Mouse (Mus musculus) myocyte (in vitro differentiated cells): ENCODE measurements around the gene Dph1. TPM values are rescaled to one million over a fixed set of nuclear protein-coding genes. Genes with fewer than 3 reads are reported as not detected.

ENCODE experiments used
- H3K27me3 ChIP-seq: one replicate; pipeline ENCODE4 v1.6.1; 2011; ENCODE audit not compliant: control insufficient read depth, insufficient read depth, insufficient read length
- H3K36me3 ChIP-seq: one replicate; pipeline ENCODE4 v1.6.1; 2011; ENCODE audit not compliant: control insufficient read depth, insufficient read depth
- H3K4me2 ChIP-seq: one replicate; pipeline ENCODE4 v1.6.1; 2011; ENCODE audit warnings: low read depth, control low read depth
- H3K4me3 ChIP-seq: one replicate; pipeline ENCODE4 v1.5.1; 2011; ENCODE audit warnings: mild to moderate bottlenecking, control low read depth, moderate library complexity
- H3K79me2 ChIP-seq: one replicate; pipeline ENCODE4 v1.6.1; 2011; ENCODE audit not compliant: control insufficient read depth, insufficient read depth
- H3ac ChIP-seq: one replicate; pipeline ENCODE4 v1.6.1; 2011; ENCODE audit not compliant: control insufficient read depth, insufficient read length
- CEBPB ChIP-seq: IDR thresholded peaks from 2 replicates; pipeline ENCODE4 v1.6.1; 2011; ENCODE audit warnings: mild to moderate bottlenecking, moderate library complexity; ENCODE audit not compliant: poor library complexity, insufficient read depth, severe bottlenecking
- E2F4 ChIP-seq: IDR thresholded peaks from one replicate; pipeline ENCODE4 v1.6.1; 2011; ENCODE audit warnings: mild to moderate bottlenecking, control low read depth, moderate library complexity; ENCODE audit not compliant: insufficient read depth
- MAX ChIP-seq: IDR thresholded peaks from one replicate; pipeline ENCODE4 v1.6.1; 2011; ENCODE audit warnings: low read depth, mild to moderate bottlenecking, control low read depth
- MYOD1 ChIP-seq, 3 experiments: IDR thresholded peaks; one replicate each; pipeline ENCODE4 v1.6.1; 2011; ENCODE audit warnings: control low read depth in 2 of 3, low read depth in 2 of 3, mild to moderate bottlenecking in 2 of 3, moderate library complexity in 1 of 3; ENCODE audit not compliant: insufficient read length in 2 of 3, control insufficient read depth in 1 of 3
- MYOG ChIP-seq, 3 experiments: IDR thresholded peaks; one replicate each; pipeline ENCODE4 v1.6.1; 2011; ENCODE audit warnings: control low read depth in 2 of 3, low read depth in 2 of 3, mild to moderate bottlenecking in 2 of 3; ENCODE audit not compliant: insufficient read length in 2 of 3, control insufficient read depth in 1 of 3, insufficient read depth in 1 of 3
- POLR2A ChIP-seq: IDR thresholded peaks from one replicate; pipeline ENCODE4 v1.6.1; 2011; ENCODE audit warnings: low read depth, mild to moderate bottlenecking, control low read depth, moderate library complexity; ENCODE audit not compliant: insufficient read length
- POLR2AphosphoS2 ChIP-seq: IDR thresholded peaks from one replicate; pipeline ENCODE4 v1.6.1; 2011; ENCODE audit warnings: low read depth, control low read depth; ENCODE audit not compliant: insufficient read length
- REST ChIP-seq: IDR thresholded peaks from one replicate; pipeline ENCODE4 v1.6.1; 2011; ENCODE audit warnings: mild to moderate bottlenecking, control low read depth, moderate library complexity; ENCODE audit not compliant: insufficient read depth, insufficient read length
- SRF ChIP-seq: IDR thresholded peaks from one replicate; pipeline ENCODE4 v1.6.1; 2011; ENCODE audit warnings: low read depth; ENCODE audit not compliant: control insufficient read depth, insufficient read length
- TCF12 ChIP-seq: IDR thresholded peaks from one replicate; pipeline ENCODE4 v1.6.1; 2011; ENCODE audit warnings: mild to moderate bottlenecking, control low read depth; ENCODE audit not compliant: poor library complexity, insufficient read depth, severe bottlenecking
- TCF3 ChIP-seq: IDR thresholded peaks from one replicate; pipeline ENCODE4 v1.6.1; 2011; ENCODE audit warnings: low read depth, control low read depth; ENCODE audit not compliant: insufficient read length
- USF1 ChIP-seq: IDR thresholded peaks from one replicate; pipeline ENCODE4 v1.6.1; 2011; ENCODE audit warnings: low read depth, mild to moderate bottlenecking, control low read depth, moderate library complexity
- polyA plus RNA-seq: library from polyadenylated mRNA; unstranded; fragments of >200 nt; fragmentation: generic; extraction: Trizol; gene quantifications from one replicate; pipeline ENCODE4 v1.2.1, GENCODE M21; 2012; ENCODE audit warnings: missing spikeins

Dph1 gene
- polyA plus RNA-seq, 1 experiment = 15.8 TPM

DNA sequence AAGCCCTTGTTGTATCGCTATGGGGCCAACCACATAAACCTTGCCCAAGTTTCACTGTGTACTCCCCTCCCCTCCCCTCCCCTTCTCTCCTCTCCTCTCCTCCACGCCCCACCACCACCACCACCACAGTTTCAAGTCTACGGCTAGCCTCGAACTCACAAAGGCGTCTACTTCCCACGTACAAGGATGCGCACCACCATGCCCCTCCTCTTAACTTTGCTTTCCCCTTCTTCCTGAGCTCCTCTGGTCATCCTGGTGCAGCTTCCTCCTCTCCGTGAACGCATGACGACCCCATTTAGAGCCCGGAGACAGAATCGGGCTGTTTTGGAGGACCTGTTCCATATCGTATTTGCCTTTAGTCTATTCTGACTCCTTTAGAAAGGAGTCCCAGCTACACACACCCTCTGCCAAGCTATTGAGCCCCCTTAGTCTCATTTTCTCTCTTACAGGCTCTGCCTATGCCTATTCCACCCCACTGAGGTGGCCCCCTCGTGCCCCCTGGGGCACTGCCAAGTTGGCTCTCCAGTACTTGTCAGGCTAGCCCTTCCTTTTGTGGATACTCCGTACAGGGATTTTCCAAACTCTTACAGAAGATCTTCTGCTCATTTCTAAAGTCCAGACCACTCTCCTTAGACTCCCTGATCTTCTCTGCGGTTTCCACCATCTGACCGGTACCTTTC is 19.7 kb downstream of the Dph1 start:
- Histone ChIP-seq H3K4me3 (no peak overlapping the region), H3K79me2 (no peaks in the 10 kb centered on the region), H3K36me3 (no peaks in the 10 kb centered on the region), H3ac (no peak overlapping the region), H3K4me2 (no peak overlapping the region), H3K27me3 (no peaks in the 10 kb centered on the region)
- TF ChIP-seq E2F4 (no peak), CEBPB (no peak), USF1 (no peak)

DNA sequence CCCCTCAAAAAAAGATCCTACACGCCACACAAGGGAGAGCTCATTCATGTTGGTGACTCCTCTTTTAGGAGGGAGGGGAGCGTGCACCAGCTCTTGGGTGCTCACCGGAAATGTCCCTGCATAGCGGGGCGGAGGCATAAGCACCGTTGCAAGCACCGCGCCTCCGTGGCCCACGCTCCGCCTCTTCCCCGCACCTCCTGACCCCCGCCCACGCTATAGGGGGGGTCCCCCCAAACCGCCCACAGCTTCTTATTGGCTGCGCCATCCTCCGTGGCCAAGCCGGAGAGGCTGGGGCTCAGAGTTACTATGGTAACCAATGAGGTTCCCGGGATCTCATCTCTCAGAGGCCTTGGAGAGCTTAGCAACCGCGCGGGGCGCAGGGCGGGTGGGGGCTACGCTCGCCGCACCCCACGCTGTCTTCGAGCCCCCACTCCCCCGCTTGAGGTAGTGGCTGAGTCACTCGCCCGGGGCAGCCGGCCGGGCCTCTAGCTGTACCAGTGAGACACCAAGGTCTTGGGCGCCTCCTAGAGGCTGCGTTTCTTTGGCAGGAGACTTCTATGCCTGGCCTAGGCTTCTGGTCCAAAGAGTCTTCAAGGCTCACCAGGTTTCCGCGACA is 20.8 kb downstream of the Dph1 start:
- H3K27me3 ChIP-seq = no peaks in the 10 kb centered on the region
- H3ac ChIP-seq = no peak overlapping the region
- TF ChIP-seq SRF = no peak
- no peak for TF ChIP-seq POLR2AphosphoS2
- TF ChIP-seq MYOD1 (IDR thresholded peaks at IDR 0.05; ENCODE audit: control insufficient read depth in 1 of 3, insufficient read length in 2 of 3, low read depth in 2 of 3) = no peak
- TF ChIP-seq POLR2A = no peak
- no peak for TF ChIP-seq REST
- no peak for TF ChIP-seq MYOG (IDR thresholded peaks at IDR 0.05; ENCODE audit: control insufficient read depth in 1 of 3, insufficient read depth in 1 of 3, insufficient read length in 2 of 3, low read depth in 2 of 3)
- TF ChIP-seq MAX = no peak
- no peak for TF ChIP-seq E2F4
- TF ChIP-seq USF1 = no peak
- no peak for TF ChIP-seq TCF12
- TF ChIP-seq CEBPB = no peak
- TF ChIP-seq TCF3 = no peak
- H3K36me3 ChIP-seq = no peaks in the 10 kb centered on the region
- no peaks in the 10 kb centered on the region for H3K79me2 ChIP-seq
- peak overlapping the region; percentile 68 for H3K4me2 ChIP-seq
- no peak overlapping the region for H3K4me3 ChIP-seq

DNA sequence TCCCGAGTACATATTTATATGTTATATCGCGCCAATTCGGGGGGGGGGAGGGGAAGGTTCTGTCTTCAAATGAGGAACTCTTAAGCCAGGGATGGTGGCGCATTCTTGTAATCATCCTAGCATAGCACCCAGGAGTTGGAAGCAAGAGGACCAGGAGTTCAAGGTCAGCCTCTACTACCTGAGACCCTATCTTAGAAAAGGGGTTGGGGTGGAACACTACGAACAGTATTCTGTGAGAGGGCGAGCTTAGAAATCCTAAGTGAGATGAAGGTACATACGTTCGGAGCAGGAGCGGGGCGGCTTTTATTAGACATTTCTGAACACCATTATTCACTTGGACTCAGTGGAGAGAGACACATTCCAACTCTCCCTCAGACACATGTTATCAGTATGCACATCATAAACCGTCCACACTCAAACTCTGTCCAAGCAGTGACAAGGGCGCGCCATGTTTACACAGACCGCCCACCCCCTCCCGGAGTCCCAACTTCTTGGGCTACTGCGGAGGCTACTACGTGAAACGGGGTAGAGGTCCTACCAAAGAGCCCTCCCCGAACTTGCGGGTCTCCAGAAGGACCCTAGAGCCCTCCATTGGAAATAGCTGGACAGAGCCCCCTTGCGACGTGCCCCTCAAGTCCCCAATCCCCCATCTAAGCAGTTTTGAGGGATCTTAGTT is 21.5 kb downstream of the Dph1 start, which contains the start of gene Hic1:
Hic1 (minus strand) TSS at position 115 of the 676 bp plus-strand sequence.
- H3K27me3 ChIP-seq = no peaks in the 10 kb centered on the region
- H3K36me3 ChIP-seq = no peaks in the 10 kb centered on the region
- no peak for TF ChIP-seq CEBPB
- no peak for TF ChIP-seq REST
- no peak for TF ChIP-seq MYOG (IDR thresholded peaks at IDR 0.05; ENCODE audit: control insufficient read depth in 1 of 3, insufficient read depth in 1 of 3, insufficient read length in 2 of 3, low read depth in 2 of 3)
- TF ChIP-seq E2F4 = no peak
- no peak for TF ChIP-seq TCF12
- TF ChIP-seq TCF3 = no peak
- no peak for TF ChIP-seq POLR2AphosphoS2
- H3K79me2 ChIP-seq = no peaks in the 10 kb centered on the region
- H3K4me3 ChIP-seq = no peak within 1 kb of the TSS
- no peak within 1 kb of the TSS for H3ac ChIP-seq
- peak within 1 kb of the TSS; percentile 68 for H3K4me2 ChIP-seq

DNA sequence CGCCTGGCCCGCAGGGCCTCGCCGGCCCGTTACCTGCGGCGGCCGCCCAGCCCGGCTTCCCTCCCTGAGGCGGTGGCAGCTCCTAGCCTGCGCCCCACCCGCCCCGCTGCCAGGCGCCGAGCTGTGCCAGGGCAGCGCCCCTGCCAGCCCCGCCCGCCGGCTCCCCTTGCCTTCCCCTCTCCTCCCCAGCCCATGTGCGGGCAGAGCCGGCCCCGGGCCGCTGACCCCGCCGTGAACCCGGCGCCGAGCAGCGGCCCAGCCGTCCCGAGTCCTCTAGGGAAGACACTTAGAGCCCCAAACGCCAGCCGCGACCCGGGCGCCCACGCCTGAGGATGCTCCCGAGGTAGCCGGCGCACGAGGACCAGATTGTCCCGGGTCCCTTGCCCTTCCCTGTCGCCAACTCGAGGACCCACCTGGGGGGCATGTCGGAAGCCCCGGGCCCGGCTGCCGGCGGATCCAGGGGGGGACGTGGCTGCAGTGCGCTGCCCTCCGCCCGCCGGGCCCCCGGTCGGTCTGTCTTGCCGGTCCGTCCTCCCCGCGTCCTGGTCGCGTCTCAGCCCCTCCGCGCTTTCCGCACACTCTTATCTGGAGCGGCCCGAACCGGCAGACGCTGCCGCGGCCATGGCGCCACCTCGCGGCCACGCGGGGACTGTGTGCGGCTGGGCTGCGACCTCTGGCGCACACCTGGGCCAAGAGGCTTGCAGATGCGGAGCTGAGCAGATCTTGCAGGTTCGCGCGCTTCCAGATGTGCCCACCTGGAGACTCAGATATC is 22.3 kb downstream of the Dph1 start:
- Histone ChIP-seq H3K4me2 (no peak overlapping the region), H3K4me3 (no peak overlapping the region), H3ac (no peak overlapping the region), H3K36me3 (no peaks in the 10 kb centered on the region), H3K27me3 (no peaks in the 10 kb centered on the region), H3K79me2 (no peaks in the 10 kb centered on the region)
- TF ChIP-seq POLR2A (no peak), MAX (no peak), E2F4 (no peak), MYOD1 (IDR thresholded peaks at IDR 0.05; ENCODE audit: control insufficient read depth in 1 of 3, insufficient read length in 2 of 3, low read depth in 2 of 3) (no peak), TCF3 (no peak), REST (no peak), USF1 (no peak), CEBPB (no peak), TCF12 (no peak), SRF (no peak), POLR2AphosphoS2 (no peak), MYOG (IDR thresholded peaks at IDR 0.05; ENCODE audit: control insufficient read depth in 1 of 3, insufficient read depth in 1 of 3, insufficient read length in 2 of 3, low read depth in 2 of 3) (no peak)
